Mouse (Mus musculus): ENCODE results near the gene Sirt3. TPM values are rescaled to one million over a fixed set of nuclear protein-coding genes. Genes with fewer than 3 reads are reported as not detected.
A peak's percentile ranks its signal among the peaks of the same experiment; 100 is the strongest.

The Sirt3 gene
- polyA plus RNA-seq, 1 experiment from 2014 or later: 21.6 TPM

GRCm38 (mm10) chr7:140912846-140913482 is 30.9 kb upstream of the Sirt3 start:
- no peaks in the 10 kb centered on the region for H3K36me3 ChIP-seq (ENCODE audit: control insufficient read depth, insufficient read depth, low read length)
- H3K4me2 ChIP-seq: no peak overlapping the region
- H3K27me3 ChIP-seq (ENCODE audit: control insufficient read depth, insufficient read depth, low read length): no peaks in the 10 kb centered on the region
- H3K9ac ChIP-seq (ENCODE audit: low read length): no peak overlapping the region
- 0 out of 2 replicates have a peak, but pooled peaks cover 2% of the 10 kb centered on the region for H3K4me1 ChIP-seq (ENCODE audit: control insufficient read depth, insufficient read depth, low read length)
- no peak overlapping the region for H3K27ac ChIP-seq (ENCODE audit: low read depth, low read length)
- 76% methylated on average over 5 of the region's 5 CpGs for WGBS
- DNase-seq (ENCODE audit: low spot score, missing footprints) (no peak), ATAC-seq (ENCODE audit: low FRiP score) (no peak)
- no peaks in the 10 kb centered on the region for H3K9me3 ChIP-seq (ENCODE audit: control insufficient read depth, low read length)
- H3K4me3 ChIP-seq (ENCODE audit: low read depth, low read length): no peak overlapping the region

- H3K36me3 ChIP-seq (ENCODE audit: control insufficient read depth, insufficient read depth, low read length): no peaks in the 10 kb centered on the region
- ATAC-seq (ENCODE audit: low FRiP score) (no peak), DNase-seq (ENCODE audit: low spot score, missing footprints) (no peak)
- no peak overlapping the region for H3K4me2 ChIP-seq
- no peaks in the 10 kb centered on the region for H3K27me3 ChIP-seq (ENCODE audit: control insufficient read depth, insufficient read depth, low read length)
- WGBS: 69% methylated on average over 3 of the region's 3 CpGs
- H3K9me3 ChIP-seq (ENCODE audit: control insufficient read depth, low read length): no peaks in the 10 kb centered on the region
- H3K27ac ChIP-seq (ENCODE audit: low read depth, low read length): no peak overlapping the region
- H3K9ac ChIP-seq (ENCODE audit: low read length): no peak overlapping the region
- H3K4me1 ChIP-seq (ENCODE audit: control insufficient read depth, insufficient read depth, low read length): 0 out of 2 replicates have a peak, but pooled peaks cover 2% of the 10 kb centered on the region
- H3K4me3 ChIP-seq (ENCODE audit: low read depth, low read length): no peak overlapping the region
Observed at GRCm38 (mm10) chr7:140912293-140912692, 30.2 kb upstream of the Sirt3 start.

GRCm38 (mm10) chr7:140908634-140909107 is 26.6 kb upstream of the Sirt3 start:
- H3K27me3 ChIP-seq (ENCODE audit: control insufficient read depth, insufficient read depth, low read length): no peaks in the 10 kb centered on the region
- DNase-seq (ENCODE audit: low spot score, missing footprints) (peak; percentile 95), ATAC-seq (ENCODE audit: low FRiP score) (peak; percentile 88)
- WGBS: 2% methylated on average over 19 of the region's 19 CpGs
- H3K27ac ChIP-seq (ENCODE audit: low read depth, low read length): no peak overlapping the region
- no peaks in the 10 kb centered on the region for H3K36me3 ChIP-seq (ENCODE audit: control insufficient read depth, insufficient read depth, low read length)
- H3K4me2 ChIP-seq: peak overlapping the region; percentile 64
- H3K9me3 ChIP-seq (ENCODE audit: control insufficient read depth, low read length): no peaks in the 10 kb centered on the region
- peak overlapping the region; percentile 31 for H3K4me3 ChIP-seq (ENCODE audit: low read depth, low read length)
- 0 out of 2 replicates have a peak, but pooled peaks cover 2% of the 10 kb centered on the region for H3K4me1 ChIP-seq (ENCODE audit: control insufficient read depth, insufficient read depth, low read length)
- peak overlapping the region; percentile 47 for H3K9ac ChIP-seq (ENCODE audit: low read length)

- Histone ChIP-seq H3K27ac (ENCODE audit: low read depth, low read length) (no peak overlapping the region), H3K4me1 (ENCODE audit: control insufficient read depth, insufficient read depth, low read length) (0 out of 2 replicates have a peak, but pooled peaks cover 2% of the 10 kb centered on the region), H3K9ac (ENCODE audit: low read length) (no peak overlapping the region), H3K4me2 (no peak overlapping the region), H3K27me3 (ENCODE audit: control insufficient read depth, insufficient read depth, low read length) (no peaks in the 10 kb centered on the region), H3K36me3 (ENCODE audit: control insufficient read depth, insufficient read depth, low read length) (no peaks in the 10 kb centered on the region), H3K9me3 (ENCODE audit: control insufficient read depth, low read length) (no peaks in the 10 kb centered on the region), H3K4me3 (ENCODE audit: low read depth, low read length) (no peak overlapping the region)
- WGBS: 52% methylated on average over 7 of the region's 7 CpGs
- DNase-seq (ENCODE audit: low spot score, missing footprints) (no peak), ATAC-seq (ENCODE audit: low FRiP score) (no peak)
Observed at GRCm38 (mm10) chr7:140908181-140908580, 26.1 kb upstream of the Sirt3 start.

- Histone ChIP-seq H3K9me3 (ENCODE audit: control insufficient read depth, low read length) (no peaks in the 10 kb centered on the region), H3K27me3 (ENCODE audit: control insufficient read depth, insufficient read depth, low read length) (no peaks in the 10 kb centered on the region), H3K4me1 (ENCODE audit: control insufficient read depth, insufficient read depth, low read length) (0 out of 2 replicates have a peak, but pooled peaks cover 2% of the 10 kb centered on the region), H3K4me3 (ENCODE audit: low read depth, low read length) (no peak overlapping the region), H3K9ac (ENCODE audit: low read length) (no peak overlapping the region), H3K27ac (ENCODE audit: low read depth, low read length) (no peak overlapping the region), H3K4me2 (no peak overlapping the region), H3K36me3 (ENCODE audit: control insufficient read depth, insufficient read depth, low read length) (no peaks in the 10 kb centered on the region)
- WGBS: 85% methylated on average over 7 of the region's 7 CpGs
- no peak for ATAC-seq (ENCODE audit: low FRiP score)
- DNase-seq (ENCODE audit: low spot score, missing footprints): no peak
Observed at GRCm38 (mm10) chr7:140907697-140908096, 25.6 kb upstream of the Sirt3 start.

GRCm38 (mm10) chr7:140907131-140907530 is 25.0 kb upstream of the Sirt3 start:
- no peak overlapping the region for H3K4me3 ChIP-seq (ENCODE audit: low read depth, low read length)
- ATAC-seq (ENCODE audit: low FRiP score) (no peak), DNase-seq (ENCODE audit: low spot score, missing footprints) (no peak)
- H3K4me2 ChIP-seq: no peak overlapping the region
- H3K27me3 ChIP-seq (ENCODE audit: control insufficient read depth, insufficient read depth, low read length): no peaks in the 10 kb centered on the region
- WGBS: 82% methylated on average over 13 of the region's 13 CpGs
- 0 out of 2 replicates have a peak, but pooled peaks cover 2% of the 10 kb centered on the region for H3K4me1 ChIP-seq (ENCODE audit: control insufficient read depth, insufficient read depth, low read length)
- no peak overlapping the region for H3K27ac ChIP-seq (ENCODE audit: low read depth, low read length)
- H3K36me3 ChIP-seq (ENCODE audit: control insufficient read depth, insufficient read depth, low read length): no peaks in the 10 kb centered on the region
- no peaks in the 10 kb centered on the region for H3K9me3 ChIP-seq (ENCODE audit: control insufficient read depth, low read length)
- H3K9ac ChIP-seq (ENCODE audit: low read length): no peak overlapping the region

GRCm38 (mm10) chr7:140905642-140906081 is 23.6 kb upstream of the Sirt3 start:
- Histone ChIP-seq H3K4me3 (ENCODE audit: low read depth, low read length) (no peak overlapping the region), H3K4me2 (no peak overlapping the region), H3K36me3 (ENCODE audit: control insufficient read depth, insufficient read depth, low read length) (no peaks in the 10 kb centered on the region), H3K27me3 (ENCODE audit: control insufficient read depth, insufficient read depth, low read length) (no peaks in the 10 kb centered on the region), H3K4me1 (ENCODE audit: control insufficient read depth, insufficient read depth, low read length) (0 out of 2 replicates have a peak, but pooled peaks cover 2% of the 10 kb centered on the region), H3K9ac (ENCODE audit: low read length) (no peak overlapping the region), H3K27ac (ENCODE audit: low read depth, low read length) (no peak overlapping the region), H3K9me3 (ENCODE audit: control insufficient read depth, low read length) (no peaks in the 10 kb centered on the region)
- 84% methylated on average over 2 of the region's 2 CpGs for WGBS
- ATAC-seq (ENCODE audit: low FRiP score): no peak
- no peak for DNase-seq (ENCODE audit: low spot score, missing footprints)

- Histone ChIP-seq H3K27me3 (ENCODE audit: control insufficient read depth, insufficient read depth, low read length) (no peaks in the 10 kb centered on the region), H3K4me3 (ENCODE audit: low read depth, low read length) (no peak overlapping the region), H3K9ac (ENCODE audit: low read length) (no peak overlapping the region), H3K9me3 (ENCODE audit: control insufficient read depth, low read length) (no peaks in the 10 kb centered on the region), H3K36me3 (ENCODE audit: control insufficient read depth, insufficient read depth, low read length) (peaks cover 3% of the 10 kb centered on the region; the same call in 1 of the 2 replicates), H3K4me1 (ENCODE audit: control insufficient read depth, insufficient read depth, low read length) (no peaks in the 10 kb centered on the region), H3K4me2 (no peak overlapping the region), H3K27ac (ENCODE audit: low read depth, low read length) (no peak overlapping the region)
- DNase-seq (ENCODE audit: low spot score, missing footprints): peak; percentile 98
- WGBS: 25% methylated on average over 13 of the region's 13 CpGs
- ATAC-seq (ENCODE audit: low FRiP score): peak; percentile 62
Observed at GRCm38 (mm10) chr7:140903212-140903611, 21.1 kb upstream of the Sirt3 start.

- H3K4me3 ChIP-seq (ENCODE audit: low read depth, low read length): no peak overlapping the region
- no peak for ATAC-seq (ENCODE audit: low FRiP score)
- H3K36me3 ChIP-seq (ENCODE audit: control insufficient read depth, insufficient read depth, low read length): peaks cover 6% of the 10 kb centered on the region; the same call in 1 of the 2 replicates
- 80% methylated on average over 15 of the region's 15 CpGs for WGBS
- H3K27ac ChIP-seq (ENCODE audit: low read depth, low read length): no peak overlapping the region
- no peak for DNase-seq (ENCODE audit: low spot score, missing footprints)
- H3K4me1 ChIP-seq (ENCODE audit: control insufficient read depth, insufficient read depth, low read length): no peaks in the 10 kb centered on the region
- H3K27me3 ChIP-seq (ENCODE audit: control insufficient read depth, insufficient read depth, low read length): no peaks in the 10 kb centered on the region
- H3K9me3 ChIP-seq (ENCODE audit: control insufficient read depth, low read length): no peaks in the 10 kb centered on the region
- H3K4me2 ChIP-seq: no peak overlapping the region
- H3K9ac ChIP-seq (ENCODE audit: low read length): no peak overlapping the region
Observed at GRCm38 (mm10) chr7:140902036-140902875, 20.1 kb upstream of the Sirt3 start.
